Mouse (Mus musculus): ENCODE measurements around the gene Ndufaf5.
A peak's percentile ranks its signal among the peaks of the same experiment; 100 is the strongest.

- TF ChIP-seq CTCF (conservative IDR thresholded peaks at IDR 0.05; ENCODE audit: insufficient read depth, insufficient read length, low read depth, low read length) (0 out of 2 replicates have a peak, but pooled peaks have one; percentile 21), POLR2A (IDR thresholded peaks at IDR 0.05; ENCODE audit: low read depth, low read length) (no peak)
These were observed 30.3 kb downstream of the Ndufaf5 start for GRCm38 (mm10) chr2:140200713-140201112.
